Mouse (Mus musculus): ENCODE data around the gene Mphosph10. TPM values are rescaled to one million over a fixed set of nuclear protein-coding genes. Genes with fewer than 3 reads are reported as not detected.

The Mphosph10 gene
- polyA plus RNA-seq, 1 experiment from 2014 or later: 27.8 TPM

DNA sequence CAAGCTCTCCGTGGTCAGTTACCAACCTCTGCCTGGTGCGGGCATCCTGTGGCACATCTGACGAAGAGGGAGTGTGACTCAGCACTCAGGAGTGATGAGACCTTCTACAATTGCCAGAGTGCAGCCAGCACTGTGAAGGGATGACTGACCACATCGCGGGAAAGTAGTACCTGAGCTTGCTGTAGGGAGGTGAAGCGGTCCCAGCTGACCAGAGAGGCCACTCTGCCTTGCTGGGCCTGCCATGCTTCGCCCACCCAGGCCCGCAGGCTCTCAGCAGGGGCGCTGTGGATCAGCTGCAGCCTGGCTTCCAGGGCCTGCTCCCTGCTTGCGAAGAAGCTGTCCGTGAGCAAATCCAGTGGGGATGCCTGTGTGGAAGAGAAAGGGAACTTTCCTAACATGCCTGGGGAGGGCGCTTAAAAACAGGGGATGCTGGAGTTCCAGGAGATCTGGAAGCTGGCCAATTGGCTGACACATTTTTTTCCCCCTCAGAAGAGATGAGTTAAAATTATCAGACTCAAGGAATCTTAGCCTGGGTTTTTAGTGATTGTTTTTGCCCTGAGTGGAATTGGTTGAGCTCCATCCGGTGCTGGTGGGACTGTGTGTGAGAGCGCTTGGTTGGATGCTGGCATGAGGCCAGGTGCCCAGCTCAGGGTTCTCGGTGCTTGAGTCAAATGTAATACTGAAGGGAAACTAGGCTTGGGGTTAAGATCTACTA lies 42.8 kb downstream of the Mphosph10 start:
- no peak overlapping the region for H3K27ac ChIP-seq (ENCODE audit: poor library complexity, severe bottlenecking)
- no peak overlapping the region for H3K4me3 ChIP-seq
- ATAC-seq (ENCODE audit: insufficient number of reproducible peaks, low FRiP score): no peak
- H3K36me3 ChIP-seq: peaks cover 65% of the 10 kb centered on the region
- WGBS: 82% methylated on average over 15 of the region's 15 CpGs
- no peak overlapping the region for H3K4me2 ChIP-seq
- no peaks in the 10 kb centered on the region for H3K9me3 ChIP-seq (replicated peaks)
- no peak overlapping the region for H3K9ac ChIP-seq
- H3K4me1 ChIP-seq (replicated peaks): no peaks in the 10 kb centered on the region
- no peaks in the 10 kb centered on the region for H3K27me3 ChIP-seq (replicated peaks)

DNA sequence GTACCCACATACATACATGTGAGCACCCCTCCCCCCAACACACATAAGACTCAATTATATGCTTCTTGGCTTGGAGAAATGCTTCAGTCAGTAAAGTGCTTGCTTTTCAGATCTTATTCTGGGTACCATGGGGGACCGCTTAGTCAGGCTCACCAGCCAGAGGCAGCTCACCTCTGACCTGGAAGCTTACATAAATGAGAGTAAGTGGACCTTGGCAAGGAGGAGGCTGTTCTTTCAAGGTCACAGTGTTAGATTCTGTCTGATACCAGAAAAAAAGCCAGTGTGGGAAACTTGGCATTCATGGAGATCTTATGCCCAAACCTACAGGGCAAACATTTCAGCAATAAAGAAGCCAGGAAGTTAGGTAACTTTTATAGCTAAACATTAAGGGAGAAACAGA lies 44.3 kb downstream of the Mphosph10 start:
- Histone ChIP-seq H3K9ac (no peak overlapping the region), H3K36me3 (peaks cover 52% of the 10 kb centered on the region), H3K4me3 (no peak overlapping the region), H3K9me3 (replicated peaks) (no peaks in the 10 kb centered on the region), H3K4me1 (replicated peaks) (no peaks in the 10 kb centered on the region), H3K27me3 (replicated peaks) (no peaks in the 10 kb centered on the region), H3K27ac (ENCODE audit: poor library complexity, severe bottlenecking) (no peak overlapping the region), H3K4me2 (no peak overlapping the region)
- 83% methylated on average over 1 of the region's 1 CpGs for WGBS
- ATAC-seq (ENCODE audit: insufficient number of reproducible peaks, low FRiP score): no peak

DNA sequence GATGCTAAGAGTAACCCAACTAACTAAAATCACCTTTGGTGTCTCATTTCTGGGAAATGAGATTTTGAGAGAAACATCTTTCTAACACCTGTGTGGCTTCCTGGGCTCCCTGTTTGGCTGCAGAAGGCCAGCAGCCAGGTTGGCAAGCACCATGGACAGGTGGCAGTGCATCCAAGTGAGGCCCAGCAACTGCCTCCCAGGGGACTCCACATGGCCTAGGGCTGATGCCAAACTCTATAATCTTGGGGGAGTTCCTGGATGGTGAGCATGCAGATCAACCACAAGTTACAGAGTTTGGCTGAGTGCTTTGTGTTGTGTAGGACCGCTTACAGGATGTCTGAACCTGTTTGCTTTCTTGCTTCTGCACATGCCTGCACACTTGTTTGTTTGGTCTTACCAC lies 59.4 kb downstream of the Mphosph10 start:
- no peak for ATAC-seq (ENCODE audit: insufficient number of reproducible peaks, low FRiP score)
- Histone ChIP-seq H3K9me3 (replicated peaks) (no peaks in the 10 kb centered on the region), H3K36me3 (peaks cover 57% of the 10 kb centered on the region), H3K27me3 (replicated peaks) (no peaks in the 10 kb centered on the region), H3K9ac (no peak overlapping the region), H3K4me3 (no peak overlapping the region), H3K27ac (ENCODE audit: poor library complexity, severe bottlenecking) (no peak overlapping the region), H3K4me1 (replicated peaks) (no peaks in the 10 kb centered on the region), H3K4me2 (no peak overlapping the region)
- WGBS: 96% methylated on average over 1 of the region's 1 CpGs

- Histone ChIP-seq H3K4me3 (no peak overlapping the region), H3K27me3 (replicated peaks) (no peaks in the 10 kb centered on the region), H3K4me1 (replicated peaks) (no peaks in the 10 kb centered on the region), H3K27ac (ENCODE audit: poor library complexity, severe bottlenecking) (no peak overlapping the region), H3K36me3 (peaks cover 47% of the 10 kb centered on the region), H3K9ac (no peak overlapping the region), H3K9me3 (replicated peaks) (no peaks in the 10 kb centered on the region), H3K4me2 (no peak overlapping the region)
- WGBS: 86% methylated on average over 3 of the region's 3 CpGs
- ATAC-seq (ENCODE audit: insufficient number of reproducible peaks, low FRiP score): no peak
Measured at GRCm38 (mm10) chr7:64331309-64331708, 60.8 kb downstream of the Mphosph10 start.

DNA sequence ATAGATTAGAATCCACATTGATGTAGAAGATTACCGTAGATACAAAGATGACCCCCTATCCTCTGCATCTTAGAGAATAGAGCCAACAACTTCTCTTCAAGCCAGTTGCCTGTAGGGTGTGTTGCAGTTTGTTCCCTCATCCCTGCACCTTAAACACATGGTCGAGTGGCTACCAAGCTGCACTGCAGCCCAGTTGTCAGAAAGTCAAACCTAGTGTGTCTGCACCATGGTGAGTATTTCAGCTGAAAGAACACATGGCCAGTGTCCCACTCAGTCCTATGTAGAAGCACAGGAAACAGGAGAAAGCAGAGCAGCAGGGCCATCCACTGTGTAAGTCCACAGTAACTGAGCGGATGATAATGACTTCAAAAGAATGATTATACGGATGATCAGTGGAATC lies 64.6 kb downstream of the Mphosph10 start:
- Histone ChIP-seq H3K36me3 (peaks cover 29% of the 10 kb centered on the region), H3K9me3 (replicated peaks) (no peaks in the 10 kb centered on the region), H3K27me3 (replicated peaks) (no peaks in the 10 kb centered on the region), H3K27ac (ENCODE audit: poor library complexity, severe bottlenecking) (no peak overlapping the region), H3K4me1 (replicated peaks) (no peaks in the 10 kb centered on the region), H3K4me2 (no peak overlapping the region), H3K9ac (no peak overlapping the region), H3K4me3 (no peak overlapping the region)
- ATAC-seq (ENCODE audit: insufficient number of reproducible peaks, low FRiP score): no peak
- 84% methylated on average over 4 of the region's 4 CpGs for WGBS

DNA sequence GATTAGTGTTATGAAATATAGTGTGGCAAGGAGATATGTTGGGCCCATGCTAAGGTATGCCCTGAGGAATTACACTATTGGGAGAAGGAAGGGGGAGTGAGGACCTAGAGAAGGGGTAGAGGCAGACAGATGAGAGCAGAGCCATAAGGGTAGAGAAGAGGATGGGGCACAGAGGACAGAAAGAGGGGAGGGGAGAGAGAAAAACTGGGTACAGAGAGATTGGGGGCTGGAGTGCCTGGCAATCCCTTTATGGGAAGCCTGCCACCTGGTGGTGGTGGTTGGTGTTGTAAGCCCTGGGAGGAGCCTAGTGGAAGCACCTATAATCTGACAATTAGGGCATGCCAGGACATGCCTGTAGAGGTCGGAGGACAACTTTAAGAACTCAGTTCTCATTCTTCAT lies 65.2 kb downstream of the Mphosph10 start:
- Histone ChIP-seq H3K4me2 (no peak overlapping the region), H3K4me1 (replicated peaks) (no peaks in the 10 kb centered on the region), H3K4me3 (no peak overlapping the region), H3K9ac (no peak overlapping the region), H3K27ac (ENCODE audit: poor library complexity, severe bottlenecking) (no peak overlapping the region), H3K27me3 (replicated peaks) (no peaks in the 10 kb centered on the region), H3K9me3 (replicated peaks) (no peaks in the 10 kb centered on the region), H3K36me3 (peaks cover 27% of the 10 kb centered on the region)
- 21% methylated on average over 1 of the region's 1 CpGs for WGBS
- ATAC-seq (ENCODE audit: insufficient number of reproducible peaks, low FRiP score): no peak

Other genes starting within 250 kb of the Mphosph10 start
- gene Trpm1, start 238.4 kb downstream of the Mphosph10 start, polyA plus RNA-seq (2016; fragmentation: Nextera tagmentation; extraction: Ambion mirVana): not detected in 2 replicates
- 7.8 and 8.9 TPM in 2 replicates for gene Mtmr10, start 104.6 kb downstream of the Mphosph10 start, polyA plus RNA-seq (2016; fragmentation: Nextera tagmentation; extraction: Ambion mirVana)
- 5.0 and 5.7 TPM in 2 replicates for gene Fan1, start 18.2 kb downstream of the Mphosph10 start, polyA plus RNA-seq (2016; fragmentation: Nextera tagmentation; extraction: Ambion mirVana)
- gene Mcee, start 339 bp upstream of the Mphosph10 start, polyA plus RNA-seq (2016; fragmentation: Nextera tagmentation; extraction: Ambion mirVana): 91.0 and 95.2 TPM in 2 replicates
- 0.32 and 0.57 TPM in 2 replicates for gene Apba2, start 109.4 kb upstream of the Mphosph10 start, polyA plus RNA-seq (2016; fragmentation: Nextera tagmentation; extraction: Ambion mirVana)

All from heart, embryonic 12.5 days (tissue).